Mouse (Mus musculus) midbrain, postnatal 0 days (tissue): Measurements from ENCODE around the gene Sytl3. TPM values are rescaled to one million over a fixed set of nuclear protein-coding genes. Genes with fewer than 3 reads are reported as not detected.

Source experiments
- ATAC-seq: fragments of 200-750 bp; cut with Nextera tagmentation; 2 replicates; pipeline ENCODE4 v1.8.0; 2017; ENCODE audit warnings: moderate number of reproducible peaks, mild to moderate bottlenecking, moderate TSS enrichment, moderate library complexity; ENCODE audit not compliant: low FRiP score
- DNase-seq: peaks from one replicate; pipeline ENCODE4 v3.0.0-alpha.2; 2015; ENCODE audit warnings: low spot score
- H3K27ac ChIP-seq: fragments of 300-500 bp; sonication (generic); 2 replicates; pipeline ENCODE4 v1.5.1; 2014; ENCODE audit warnings: low read depth, mild to moderate bottlenecking, low read length, mixed read lengths
- H3K27me3 ChIP-seq: fragments of 300-500 bp; sonication (generic); 2 replicates; pipeline ENCODE4 v1.6.1; 2014; ENCODE audit warnings: low read length, control low read depth, mixed read lengths; ENCODE audit not compliant: insufficient read depth
- H3K36me3 ChIP-seq: fragments of 300-500 bp; sonication (generic); 2 replicates; pipeline ENCODE4 v1.6.1; 2014; ENCODE audit warnings: low read length, control low read depth, mixed read lengths; ENCODE audit not compliant: insufficient read depth
- H3K4me1 ChIP-seq: fragments of 300-500 bp; sonication (generic); 2 replicates; pipeline ENCODE4 v1.6.1; 2014; ENCODE audit warnings: mild to moderate bottlenecking, control low read depth, antibody characterized with exemption, low read length, mixed read lengths; ENCODE audit not compliant: insufficient read depth
- H3K4me2 ChIP-seq: fragments of 300-500 bp; sonication (generic); 2 replicates; pipeline ENCODE4 v1.6.1; 2014; ENCODE audit warnings: low read depth, mild to moderate bottlenecking, low read length, mixed read lengths; ENCODE audit not compliant: poor library complexity, severe bottlenecking
- H3K4me3 ChIP-seq: fragments of 300-500 bp; sonication (generic); 2 replicates; pipeline ENCODE4 v1.5.1; 2014; ENCODE audit warnings: low read depth, mild to moderate bottlenecking, low read length, moderate library complexity
- H3K9ac ChIP-seq: fragments of 300-500 bp; sonication (generic); replicated peaks from 2 replicates; pipeline ENCODE4 v1.6.1; 2014; ENCODE audit warnings: mild to moderate bottlenecking, low read length, moderate library complexity, mixed read lengths; ENCODE audit not compliant: poor library complexity, severe bottlenecking
- H3K9me3 ChIP-seq: fragments of 300-500 bp; sonication (generic); 2 replicates; pipeline ENCODE4 v1.6.1; 2016; ENCODE audit warnings: low read length, control low read depth
- CTCF ChIP-seq: IDR thresholded peaks from 2 replicates; pipeline ENCODE4 v1.5.1; 2016; ENCODE audit warnings: antibody characterized with exemption, mild to moderate bottlenecking
- WGBS: fragments of 180-500 bp; shearing (Covaris S2); extraction: QIAGEN DNeasy Blood & Tissue Kit; methylation state at CpG from one replicate; pipeline ENCODE4 v1.1.7; 2014; 5-methylcytosine and 5-hydroxymethylcytosine counted together
- polyA plus RNA-seq: library from polyadenylated mRNA; unstranded; fragments of >200 nt; fragmentation: Nextera tagmentation; extraction: Ambion mirVana; gene quantifications from 2 replicates; pipeline ENCODE4 v1.2.1, GENCODE M21; 2015
- total RNA-seq: library from RNA; depleted of rRNA; stranded (reverse); fragments of >200 nt; gene quantifications from 2 replicates; pipeline ENCODE4 v1.2.3, GENCODE M21; 2014

The Sytl3 gene
- total and polyA plus RNA-seq, 2 experiments from 2014 or later: 0.65 TPM; not detected in 1

- TF ChIP-seq CTCF: no peak
- WGBS: 35% methylated on average over 7 of the region's 7 CpGs
- Histone ChIP-seq H3K36me3 (no peaks in the 10 kb centered on the region), H3K4me3 (no peak overlapping the region), H3K9ac (no peak overlapping the region), H3K4me1 (peaks cover 10% of the 10 kb centered on the region; the same call in 1 of the 2 replicates), H3K27ac (no peak overlapping the region), H3K27me3 (no peaks in the 10 kb centered on the region), H3K4me2 (no peak overlapping the region), H3K9me3 (no peaks in the 10 kb centered on the region)
- no peak for ATAC-seq
- peak; percentile 39 for DNase-seq
These were observed 88.6 kb downstream of the Sytl3 start for GRCm38 (mm10) chr17:6747478-6747877.

- no peaks in the 10 kb centered on the region for H3K9me3 ChIP-seq
- no peak overlapping the region for H3K4me3 ChIP-seq
- no peak overlapping the region for H3K4me2 ChIP-seq
- no peak for ATAC-seq
- no peak overlapping the region for H3K27ac ChIP-seq
- no peak for TF ChIP-seq CTCF
- H3K36me3 ChIP-seq: peaks cover 2% of the 10 kb centered on the region; the same call in 1 of the 2 replicates
- peaks cover 10% of the 10 kb centered on the region; the same call in 1 of the 2 replicates for H3K4me1 ChIP-seq
- H3K27me3 ChIP-seq: no peaks in the 10 kb centered on the region
- H3K9ac ChIP-seq: no peak overlapping the region
- DNase-seq: no peak
- WGBS: 86% methylated on average over 17 of the region's 17 CpGs
These were observed 90.0 kb downstream of the Sytl3 start for GRCm38 (mm10) chr17:6748779-6749464.

GRCm38 (mm10) chr17:6751221-6751859 is 92.4 kb downstream of the Sytl3 start:
- Histone ChIP-seq H3K4me2 (no peak overlapping the region), H3K9me3 (no peaks in the 10 kb centered on the region), H3K27ac (no peak overlapping the region), H3K4me1 (peaks cover 4% of the 10 kb centered on the region; the same call in 1 of the 2 replicates), H3K36me3 (peaks cover 2% of the 10 kb centered on the region; the same call in 1 of the 2 replicates), H3K9ac (no peak overlapping the region), H3K4me3 (no peak overlapping the region), H3K27me3 (no peaks in the 10 kb centered on the region)
- no peak for DNase-seq
- 83% methylated on average over 11 of the region's 11 CpGs for WGBS
- ATAC-seq: no peak
- TF ChIP-seq CTCF: no peak

- TF ChIP-seq CTCF: no peak
- H3K4me2 ChIP-seq: no peak overlapping the region
- peaks cover 2% of the 10 kb centered on the region; the same call in 1 of the 2 replicates for H3K36me3 ChIP-seq
- H3K27me3 ChIP-seq: no peaks in the 10 kb centered on the region
- H3K4me1 ChIP-seq: no peaks in the 10 kb centered on the region
- ATAC-seq (no peak), DNase-seq (peak; percentile 21)
- 35% methylated on average over 7 of the region's 7 CpGs for WGBS
- no peaks in the 10 kb centered on the region for H3K9me3 ChIP-seq
- H3K9ac ChIP-seq: no peak overlapping the region
- no peak overlapping the region for H3K4me3 ChIP-seq
- H3K27ac ChIP-seq: no peak overlapping the region
These were observed 93.5 kb downstream of the Sytl3 start for GRCm38 (mm10) chr17:6752375-6752774.

- H3K9ac ChIP-seq: no peak overlapping the region
- DNase-seq: no peak
- 93% methylated on average over 9 of the region's 9 CpGs for WGBS
- no peak overlapping the region for H3K4me2 ChIP-seq
- H3K27me3 ChIP-seq: no peaks in the 10 kb centered on the region
- H3K27ac ChIP-seq: no peak overlapping the region
- no peak for ATAC-seq
- TF ChIP-seq CTCF: no peak
- H3K36me3 ChIP-seq: peaks cover 2% of the 10 kb centered on the region; the same call in 1 of the 2 replicates
- H3K4me1 ChIP-seq: no peaks in the 10 kb centered on the region
- H3K4me3 ChIP-seq: no peak overlapping the region
- H3K9me3 ChIP-seq: no peaks in the 10 kb centered on the region
These were observed 96.3 kb downstream of the Sytl3 start for GRCm38 (mm10) chr17:6755176-6755575.

GRCm38 (mm10) chr17:6755873-6756272 is 97.0 kb downstream of the Sytl3 start:
- H3K27ac ChIP-seq: no peak overlapping the region
- H3K9ac ChIP-seq: no peak overlapping the region
- ATAC-seq: no peak
- no peak for DNase-seq
- no peak overlapping the region for H3K4me3 ChIP-seq
- H3K4me2 ChIP-seq: no peak overlapping the region
- 89% methylated on average over 8 of the region's 8 CpGs for WGBS
- peaks cover 2% of the 10 kb centered on the region; the same call in 1 of the 2 replicates for H3K36me3 ChIP-seq
- TF ChIP-seq CTCF: no peak
- H3K4me1 ChIP-seq: no peaks in the 10 kb centered on the region
- H3K27me3 ChIP-seq: no peaks in the 10 kb centered on the region
- no peaks in the 10 kb centered on the region for H3K9me3 ChIP-seq
